Mouse (Mus musculus) G1E (cell line): Measurements from ENCODE around the gene Spata6. TPM values are rescaled to one million over a fixed set of nuclear protein-coding genes. Genes with fewer than 3 reads are reported as not detected.

Experiments
- ATAC-seq: 2 replicates; pipeline ENCODE4 v1.8.0; 2016; ENCODE audit warnings: mild to moderate bottlenecking; ENCODE audit not compliant: insufficient number of reproducible peaks, poor library complexity, low FRiP score, severe bottlenecking; ENCODE audit errors: extremely low read depth
- DNase-seq: peaks from one replicate; pipeline ENCODE4 v3.0.0; 2012; ENCODE audit warnings: low spot score
- H3K27me3 ChIP-seq: 2 replicates; pipeline ENCODE4 v1.6.1; 2012; ENCODE audit warnings: mild to moderate bottlenecking, low read length, inconsistent platforms; ENCODE audit not compliant: insufficient read depth
- H3K36me3 ChIP-seq: replicated peaks from 2 replicates; pipeline ENCODE3; 2012; ENCODE audit warnings: mild to moderate bottlenecking, inconsistent platforms
- H3K4me1 ChIP-seq: 2 replicates; pipeline ENCODE4 v1.6.1; 2012; ENCODE audit warnings: low read depth, low read length, inconsistent platforms, mixed read lengths; ENCODE audit not compliant: insufficient read depth
- H3K4me3 ChIP-seq: 2 replicates; pipeline ENCODE4 v1.5.1; 2012; ENCODE audit warnings: low read depth, mild to moderate bottlenecking, inconsistent platforms, low read length, moderate library complexity, mixed read lengths
- H3K9me3 ChIP-seq: replicated peaks from 2 replicates; pipeline ENCODE4 v1.6.1; 2012; ENCODE audit warnings: inconsistent platforms
- CTCF ChIP-seq: IDR thresholded peaks from 2 replicates; pipeline ENCODE4 v1.5.1; 2012; ENCODE audit warnings: low read depth, low read length, inconsistent platforms, mixed read lengths
- GATA1 ChIP-seq: IDR thresholded peaks from 2 replicates; pipeline ENCODE4 v1.6.1; 2012; ENCODE audit warnings: borderline replicate concordance, low read length, inconsistent platforms, mixed read lengths
- GATA2 ChIP-seq: IDR thresholded peaks from 2 replicates; pipeline ENCODE4 v1.6.1; 2012; ENCODE audit warnings: low read depth, low read length, inconsistent platforms, borderline replicate concordance
- POLR2AphosphoS5 ChIP-seq: IDR thresholded peaks from 2 replicates; pipeline ENCODE4 v1.6.1; 2012; ENCODE audit warnings: low read depth, low read length, inconsistent platforms; ENCODE audit not compliant: insufficient replicate concordance
- TAL1 ChIP-seq: conservative IDR thresholded peaks from 2 replicates; pipeline ENCODE4 v1.6.1; 2012; ENCODE audit warnings: low read depth, low read length, inconsistent platforms, mixed read lengths
- polyA plus RNA-seq: library from polyadenylated mRNA; stranded (reverse); fragments of >175 nt; gene quantifications from 2 replicates; pipeline ENCODE4 v1.2.3, GENCODE M21; 2012
- total RNA-seq, 2 experiments: library from RNA; stranded (forward) in 1 of 2; stranded (reverse) in 1 of 2; fragments of 200-1000 nt in 1 of 2; fragments of >200 nt in 1 of 2; fragmentation: Nextera tagmentation in 1 of 2; gene quantifications; 2 replicates each; pipeline ENCODE4 v1.2.3; 2014 to 2017

Gene Spata6
- not detected in 2 replicates for total RNA-seq (2014; fragmentation: Nextera tagmentation)
- 0.27 TPM in 1 of 2 replicates, not detected in the other for total RNA-seq (2017)
- not detected in 2 replicates for polyA plus RNA-seq

DNA sequence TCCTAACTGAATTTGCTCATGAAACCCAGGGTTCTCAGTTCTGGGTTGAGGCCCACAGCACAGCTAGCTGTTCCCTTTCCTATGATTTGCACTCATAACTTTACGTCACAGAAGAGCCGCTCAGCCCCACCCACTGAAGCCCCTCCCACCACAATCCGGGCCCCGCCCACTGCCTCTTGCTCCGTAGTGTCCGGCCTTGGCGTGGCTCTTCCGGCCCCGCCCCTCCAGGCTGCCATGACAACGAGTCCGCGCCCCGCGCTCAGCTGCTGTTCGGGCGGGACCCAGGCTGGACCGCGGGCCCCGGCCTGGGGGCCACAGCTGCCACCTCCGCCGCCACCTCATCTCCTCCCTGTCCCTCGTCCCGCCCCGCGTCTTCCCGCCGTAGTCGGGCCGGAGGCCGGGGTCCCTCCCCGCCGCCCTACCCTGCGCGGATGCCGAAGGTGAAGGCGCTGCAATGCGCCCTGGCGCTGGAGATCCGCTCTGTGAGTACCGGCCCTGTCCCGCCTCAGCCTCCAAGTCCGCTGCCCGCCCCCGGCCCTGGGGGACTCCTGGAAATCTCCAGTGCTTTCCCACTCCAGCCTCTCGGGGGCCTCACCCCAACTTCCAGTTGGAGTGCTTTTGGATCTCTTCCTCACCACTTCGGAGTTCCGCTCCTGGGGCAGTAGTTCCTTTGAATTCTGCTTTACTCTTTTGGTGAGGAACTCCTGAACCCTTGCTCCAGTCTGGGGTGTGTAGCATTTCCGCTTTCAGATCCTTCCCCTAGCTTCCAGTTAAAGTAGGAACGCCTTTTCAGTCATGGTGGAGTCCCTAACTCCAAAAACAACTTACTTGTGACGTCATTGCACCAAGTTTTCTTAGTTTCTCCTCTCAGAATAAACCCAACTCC lies at the start of gene Spata6:
TSS of gene Spata6 (plus strand) at position 209 of the 886 bp plus-strand sequence.
- Histone ChIP-seq H3K9me3 (peaks cover 8% of the 10 kb centered on the region), H3K4me1 (no peaks in the 10 kb centered on the region), H3K4me3 (peak within 1 kb of the TSS; percentile 2; the same call in 1 of the 2 replicates), H3K27me3 (no peaks in the 10 kb centered on the region), H3K36me3 (no peaks in the 10 kb centered on the region)
- TF ChIP-seq POLR2AphosphoS5 (no peak), CTCF (no peak), GATA1 (no peak), GATA2 (no peak), TAL1 (no peak)
- ATAC-seq (no peak), DNase-seq (no peak)

GRCm38 (mm10) chr4:111670566-111671421 lies 49.0 kb upstream of the Spata6 start:
- DNase-seq (no peak), ATAC-seq (no peak)
- no peaks in the 10 kb centered on the region for H3K27me3 ChIP-seq
- no peak overlapping the region for H3K4me3 ChIP-seq
- H3K9me3 ChIP-seq: peaks cover 14% of the 10 kb centered on the region; the same call in 1 of the 2 replicates
- no peaks in the 10 kb centered on the region for H3K36me3 ChIP-seq
- no peaks in the 10 kb centered on the region for H3K4me1 ChIP-seq
- TF ChIP-seq CTCF: no peak
- TF ChIP-seq TAL1: no peak
- TF ChIP-seq GATA1: no peak

DNA sequence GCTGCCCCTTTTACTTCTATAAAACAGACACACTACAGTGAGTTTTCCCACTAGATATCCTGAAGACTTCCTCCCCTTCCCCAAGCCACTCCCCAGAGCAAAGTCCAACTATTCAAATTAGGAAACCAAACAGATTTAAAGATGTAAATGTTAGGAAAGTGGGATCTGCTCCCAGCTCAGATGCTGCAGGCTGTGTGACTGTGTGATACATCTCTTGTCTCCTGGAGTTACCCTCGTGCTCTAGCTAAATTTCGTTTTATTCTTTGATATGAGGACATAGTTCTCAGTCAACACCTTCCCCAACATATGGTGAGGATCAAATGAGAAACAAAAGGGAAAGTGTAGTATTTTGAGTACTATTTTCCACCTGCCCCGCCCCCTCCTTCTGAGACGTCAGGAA lies 48.3 kb upstream of the Spata6 start:
- no peaks in the 10 kb centered on the region for H3K27me3 ChIP-seq
- H3K9me3 ChIP-seq: peaks cover 14% of the 10 kb centered on the region; the same call in 1 of the 2 replicates
- no peak for ATAC-seq
- TF ChIP-seq GATA2 (no peak), TAL1 (no peak), POLR2AphosphoS5 (no peak), CTCF (no peak), GATA1 (no peak)
- DNase-seq: no peak
- no peaks in the 10 kb centered on the region for H3K4me1 ChIP-seq
- H3K36me3 ChIP-seq: no peaks in the 10 kb centered on the region
- no peak overlapping the region for H3K4me3 ChIP-seq

DNA sequence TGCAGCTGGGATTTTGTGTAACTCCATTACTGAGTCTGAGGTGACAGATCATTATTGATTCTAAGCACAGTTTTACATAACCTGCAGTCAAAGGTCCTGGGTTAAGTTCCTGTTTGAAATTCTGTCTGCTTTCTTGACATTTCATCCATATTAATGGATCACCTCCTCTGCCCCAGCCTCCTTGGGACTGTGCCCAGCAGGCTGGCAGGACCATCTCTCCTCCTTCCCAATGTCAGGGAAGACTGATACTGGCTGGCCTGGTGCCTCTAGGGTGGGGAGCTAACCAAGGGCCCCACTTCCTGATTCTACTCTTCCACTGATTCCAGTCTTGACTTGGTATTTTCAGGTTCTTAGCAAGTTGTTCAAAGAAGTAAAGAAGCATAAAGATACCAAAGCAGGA lies 45.9 kb upstream of the Spata6 start:
- ATAC-seq (no peak), DNase-seq (no peak)
- Histone ChIP-seq H3K36me3 (no peaks in the 10 kb centered on the region), H3K9me3 (peaks cover 14% of the 10 kb centered on the region; the same call in 1 of the 2 replicates), H3K4me3 (no peak overlapping the region), H3K4me1 (no peaks in the 10 kb centered on the region), H3K27me3 (no peaks in the 10 kb centered on the region)
- TF ChIP-seq GATA1 (no peak), CTCF (no peak), TAL1 (no peak), GATA2 (no peak), POLR2AphosphoS5 (no peak)

- no peak for ATAC-seq
- H3K9me3 ChIP-seq: peaks cover 10% of the 10 kb centered on the region
Observed at GRCm38 (mm10) chr4:111681926-111682325, 37.9 kb upstream of the Spata6 start.

More at GRCm38 (mm10) chr4:111681926-111682325, 37.9 kb upstream of the Spata6 start:
- DNase-seq: no peak
- H3K4me3 ChIP-seq: no peak overlapping the region
- H3K4me1 ChIP-seq: no peaks in the 10 kb centered on the region
- no peaks in the 10 kb centered on the region for H3K27me3 ChIP-seq
- TF ChIP-seq POLR2AphosphoS5 (no peak), GATA2 (no peak), CTCF (no peak), GATA1 (no peak), TAL1 (no peak)
- no peaks in the 10 kb centered on the region for H3K36me3 ChIP-seq
